Comparison of ENCODE assay signal across 9 mouse cellular contexts in genomic region chr15:10011289-10012234, GRCm38 (mm10).
DNase-seq lines count a peak whose midpoint lies in the region; ATAC-seq lines count a peak whose summit lies in the region.
"Had no signal": no experiment of that assay in that cellular context is flagged by ENCODE, and none has a peak within 500 bp of the region (broad histone marks: within the 10 kb centered on the region; RNA-seq: fewer than 3 reads in every experiment).

No protein-coding gene starts in this region.

- no peak overlapping the region for H3K4me3 ChIP-seq in hindbrain, embryonic 12.5 days

- H3K9ac ChIP-seq in hindbrain, embryonic 12.5 days: no peak overlapping the region

- no peak overlapping the region for H3K4me2 ChIP-seq in hindbrain, embryonic 12.5 days (replicated peaks)

- ATAC-seq in hindbrain, embryonic 12.5 days (ENCODE audit: low FRiP score): peak; percentile 96

- no peak overlapping the region for H3K27ac ChIP-seq in hindbrain, embryonic 12.5 days

- no peaks in the 10 kb centered on the region for H3K36me3 ChIP-seq in hindbrain, embryonic 12.5 days

- H3K27me3 ChIP-seq in hindbrain, embryonic 12.5 days: no peaks in the 10 kb centered on the region

- no peaks in the 10 kb centered on the region for H3K9me3 ChIP-seq in hindbrain, embryonic 12.5 days (replicated peaks)

- peaks cover 4% of the 10 kb centered on the region; the same call in 1 of the 2 replicates for H3K4me1 ChIP-seq in hindbrain, embryonic 12.5 days

- 41% methylated on average over 7 of the region's 7 CpGs for WGBS in hindbrain, embryonic 12.5 days

- DNase-seq in cerebellum, postnatal 10 days: peak; percentile 38
- no peak for DNase-seq in cerebellum, adult 9-11 months
- DNase-seq in mesoderm, embryonic 11.5 days (ENCODE audit: low read depth, low spot score): peak; percentile 13
- peak; percentile 52 to 74 for DNase-seq in right cerebral cortex, postnatal 10 days (ENCODE audit: low spot score in 2 of 2)
- no peak for DNase-seq in ovary, postnatal 10 days (ENCODE audit: low spot score)
- no peak for DNase-seq in natural killer cell, adult 2 months (ENCODE audit: low spot score in 2 of 2)
- no peak for DNase-seq in lung, postnatal 36 days
- DNase-seq: lung, adult 18-20 months had no signal

Comparison
In these comparisons a context has a peak if more than half of its experiments do, and no peak if none do; other contexts are left out.
1. DNase-seq: peak in cerebellum, postnatal 10 days (2 of 2), mesoderm, embryonic 11.5 days (single experiment) and right cerebral cortex, postnatal 10 days (2 of 2); none in cerebellum, adult 9-11 months (single experiment), ovary, postnatal 10 days (single experiment), natural killer cell, adult 2 months (0 of 2) and lung, postnatal 36 days (single experiment).